Mouse (Mus musculus): ENCODE measurements around the gene Ccdc39. TPM values are rescaled to one million over a fixed set of nuclear protein-coding genes. Genes with fewer than 3 reads are reported as not detected.

Gene Ccdc39
- total RNA-seq (2014; rRNA removed) (10.0 and 20.2 TPM in 2 replicates), polyA plus RNA-seq (2015; fragmentation: Nextera tagmentation; extraction: Ambion mirVana) (12.1 and 13.6 TPM in 2 replicates)

- Histone ChIP-seq H3K4me1 (ENCODE audit: insufficient read depth, low read length) (no peaks in the 10 kb centered on the region; the same call in 1 of the 2 replicates), H3K36me3 (ENCODE audit: insufficient read depth, low read length) (no peaks in the 10 kb centered on the region), H3K4me3 (ENCODE audit: low read length) (peak within 1 kb of the TSS; percentile 58), H3K27me3 (ENCODE audit: insufficient read depth, low read length) (no peaks in the 10 kb centered on the region), H3K9me3 (ENCODE audit: low read length) (no peaks in the 10 kb centered on the region), H3K9ac (replicated peaks; ENCODE audit: low read length) (peak within 1 kb of the TSS; percentile 41), H3K4me2 (ENCODE audit: low read depth, low read length) (peak within 1 kb of the TSS; percentile 83), H3K27ac (peak within 1 kb of the TSS; percentile 73)
- TF ChIP-seq CTCF (IDR thresholded peaks at IDR 0.05; ENCODE audit: low read depth): peak; percentile 35
- ATAC-seq: peak; percentile 93
- peak; percentile 87 for DNase-seq (ENCODE audit: low spot score)
- whole genome bisulfite sequencing: 6% methylated on average over 26 of the region's 26 CpGs
Measured at GRCm38 (mm10) chr3:33843801-33844632, at the start of gene Ccdc39. Ccdc39 (minus strand) TSS chr3:33844310.

GRCm38 (mm10) chr3:33893433-33893832 is 49.3 kb upstream of the Ccdc39 start:
- no peak for TF ChIP-seq CTCF (IDR thresholded peaks at IDR 0.05; ENCODE audit: low read depth)
- H3K4me3 ChIP-seq (ENCODE audit: low read length): no peak overlapping the region
- no peaks in the 10 kb centered on the region for H3K4me1 ChIP-seq (ENCODE audit: insufficient read depth, low read length)
- H3K9me3 ChIP-seq (ENCODE audit: low read length): no peaks in the 10 kb centered on the region
- DNase-seq (ENCODE audit: low spot score): no peak
- 92% methylated on average over 5 of the region's 5 CpGs for WGBS
- no peaks in the 10 kb centered on the region for H3K36me3 ChIP-seq (ENCODE audit: insufficient read depth, low read length)
- ATAC-seq: no peak
- no peak overlapping the region for H3K9ac ChIP-seq (replicated peaks; ENCODE audit: low read length)
- no peaks in the 10 kb centered on the region for H3K27me3 ChIP-seq (ENCODE audit: insufficient read depth, low read length)
- H3K4me2 ChIP-seq (ENCODE audit: low read depth, low read length): no peak overlapping the region
- no peak overlapping the region for H3K27ac ChIP-seq

GRCm38 (mm10) chr3:33887438-33887837 is 43.3 kb upstream of the Ccdc39 start:
- H3K9ac ChIP-seq (replicated peaks; ENCODE audit: low read length): no peak overlapping the region
- no peaks in the 10 kb centered on the region for H3K9me3 ChIP-seq (ENCODE audit: low read length)
- no peaks in the 10 kb centered on the region for H3K36me3 ChIP-seq (ENCODE audit: insufficient read depth, low read length)
- no peaks in the 10 kb centered on the region for H3K27me3 ChIP-seq (ENCODE audit: insufficient read depth, low read length)
- H3K4me1 ChIP-seq (ENCODE audit: insufficient read depth, low read length): no peaks in the 10 kb centered on the region
- WGBS: 40% methylated on average over 8 of the region's 8 CpGs
- ATAC-seq: no peak
- no peak overlapping the region for H3K27ac ChIP-seq
- no peak for DNase-seq (ENCODE audit: low spot score)
- H3K4me2 ChIP-seq (ENCODE audit: low read depth, low read length): no peak overlapping the region
- TF ChIP-seq CTCF (IDR thresholded peaks at IDR 0.05; ENCODE audit: low read depth): no peak
- no peak overlapping the region for H3K4me3 ChIP-seq (ENCODE audit: low read length)

GRCm38 (mm10) chr3:33883105-33883504 is 39.0 kb upstream of the Ccdc39 start:
- Histone ChIP-seq H3K27me3 (ENCODE audit: insufficient read depth, low read length) (no peaks in the 10 kb centered on the region), H3K4me2 (ENCODE audit: low read depth, low read length) (no peak overlapping the region), H3K4me3 (ENCODE audit: low read length) (no peak overlapping the region), H3K4me1 (ENCODE audit: insufficient read depth, low read length) (no peaks in the 10 kb centered on the region), H3K36me3 (ENCODE audit: insufficient read depth, low read length) (no peaks in the 10 kb centered on the region), H3K9me3 (ENCODE audit: low read length) (no peaks in the 10 kb centered on the region), H3K9ac (replicated peaks; ENCODE audit: low read length) (no peak overlapping the region), H3K27ac (no peak overlapping the region)
- no peak for ATAC-seq
- WGBS: 83% methylated on average over 6 of the region's 6 CpGs
- TF ChIP-seq CTCF (IDR thresholded peaks at IDR 0.05; ENCODE audit: low read depth): no peak
- no peak for DNase-seq (ENCODE audit: low spot score)

GRCm38 (mm10) chr3:33882695-33883094 is 38.6 kb upstream of the Ccdc39 start:
- Histone ChIP-seq H3K27ac (no peak overlapping the region), H3K9ac (replicated peaks; ENCODE audit: low read length) (no peak overlapping the region), H3K4me3 (ENCODE audit: low read length) (no peak overlapping the region), H3K4me1 (ENCODE audit: insufficient read depth, low read length) (no peaks in the 10 kb centered on the region), H3K4me2 (ENCODE audit: low read depth, low read length) (no peak overlapping the region), H3K9me3 (ENCODE audit: low read length) (no peaks in the 10 kb centered on the region), H3K27me3 (ENCODE audit: insufficient read depth, low read length) (no peaks in the 10 kb centered on the region), H3K36me3 (ENCODE audit: insufficient read depth, low read length) (no peaks in the 10 kb centered on the region)
- DNase-seq (ENCODE audit: low spot score) (no peak), ATAC-seq (no peak)
- TF ChIP-seq CTCF (IDR thresholded peaks at IDR 0.05; ENCODE audit: low read depth): no peak
- 65% methylated on average over 2 of the region's 2 CpGs for WGBS

- no peaks in the 10 kb centered on the region for H3K4me1 ChIP-seq (ENCODE audit: insufficient read depth, low read length)
- no peaks in the 10 kb centered on the region for H3K27me3 ChIP-seq (ENCODE audit: insufficient read depth, low read length)
- no peak overlapping the region for H3K9ac ChIP-seq (replicated peaks; ENCODE audit: low read length)
- no peaks in the 10 kb centered on the region for H3K36me3 ChIP-seq (ENCODE audit: insufficient read depth, low read length)
- no peak overlapping the region for H3K27ac ChIP-seq
- no peak for ATAC-seq
- no peak for DNase-seq (ENCODE audit: low spot score)
- 91% methylated on average over 6 of the region's 6 CpGs for WGBS
- TF ChIP-seq CTCF (IDR thresholded peaks at IDR 0.05; ENCODE audit: low read depth): no peak
- H3K9me3 ChIP-seq (ENCODE audit: low read length): no peaks in the 10 kb centered on the region
- no peak overlapping the region for H3K4me2 ChIP-seq (ENCODE audit: low read depth, low read length)
- no peak overlapping the region for H3K4me3 ChIP-seq (ENCODE audit: low read length)
Measured at GRCm38 (mm10) chr3:33878661-33879060, 34.6 kb upstream of the Ccdc39 start.
